Mouse (Mus musculus): Measurements from ENCODE around the gene Slc25a44. TPM values are rescaled to one million over a fixed set of nuclear protein-coding genes. Genes with fewer than 3 reads are reported as not detected.
"Not testable (repeated sequence)": the region's sequence is repeated elsewhere in the genome, so short reads cannot be mapped to it uniquely, and the experiment has no call there.

The Slc25a44 gene
- total and polyA plus RNA-seq, 3 experiments = 11.9 to 19.1 (median 14.6) TPM

- H3K4me1 ChIP-seq (ENCODE audit: control insufficient read depth, insufficient read depth, low read length) = no peaks in the 10 kb centered on the region
- H3K27me3 ChIP-seq (ENCODE audit: control insufficient read depth, insufficient read depth, low read length) = no peaks in the 10 kb centered on the region
- no peak overlapping the region for H3K4me3 ChIP-seq
- 97% methylated on average over 6 of the region's 6 CpGs for WGBS
- H3K36me3 ChIP-seq (ENCODE audit: control insufficient read depth, insufficient read depth, low read length) = no peaks in the 10 kb centered on the region
- intact Hi-C loops (cut with DNase I) = no loop called here
- no peaks in the 10 kb centered on the region for H3K79me2 ChIP-seq (replicated peaks; ENCODE audit: control insufficient read depth, insufficient read depth, low read length)
- no peak overlapping the region for H3K27ac ChIP-seq
- DNase-seq = no peak
- no peak for TF ChIP-seq EP300 (IDR thresholded peaks at IDR 0.05; ENCODE audit: insufficient read depth, low read depth, low read length)
- TF ChIP-seq POLR2A (IDR thresholded peaks at IDR 0.05; ENCODE audit: insufficient read depth, low read depth, low read length) = no peak
- TF ChIP-seq CTCF (IDR thresholded peaks at IDR 0.05) = no peak
- no peak overlapping the region for H3K9ac ChIP-seq (ENCODE audit: low read depth, low read length)
Observed at GRCm38 (mm10) chr3:88395288-88395687, 29.7 kb downstream of the Slc25a44 start.

- WGBS = 85% methylated on average over 9 of the region's 9 CpGs
- H3K9ac ChIP-seq (ENCODE audit: low read depth, low read length) = no peak overlapping the region
Observed at GRCm38 (mm10) chr3:88393776-88394375, 31.1 kb downstream of the Slc25a44 start.

GRCm38 (mm10) chr3:88384364-88384763, 40.6 kb downstream of the Slc25a44 start, which contains the start of gene Bglap:
TSS of gene Bglap (minus strand) at chr3:88384464.
- DNase-seq = no peak
- no peaks in the 10 kb centered on the region for H3K4me1 ChIP-seq (ENCODE audit: control insufficient read depth, insufficient read depth, low read length)
- H3K4me3 ChIP-seq = no peak within 1 kb of the TSS
- no peaks in the 10 kb centered on the region for H3K27me3 ChIP-seq (ENCODE audit: control insufficient read depth, insufficient read depth, low read length)
- H3K27ac ChIP-seq = no peak within 1 kb of the TSS
- TF ChIP-seq CTCF (IDR thresholded peaks at IDR 0.05) = no peak
- intact Hi-C loops (cut with DNase I) = no loop called here
- no peaks in the 10 kb centered on the region for H3K36me3 ChIP-seq (ENCODE audit: control insufficient read depth, insufficient read depth, low read length)
- no peaks in the 10 kb centered on the region for H3K79me2 ChIP-seq (replicated peaks; ENCODE audit: control insufficient read depth, insufficient read depth, low read length)
- WGBS = 75% methylated on average over 5 of the region's 5 CpGs
- H3K9ac ChIP-seq (ENCODE audit: low read depth, low read length) = no peak within 1 kb of the TSS

More at GRCm38 (mm10) chr3:88393776-88394375, 31.1 kb downstream of the Slc25a44 start:
- Histone ChIP-seq H3K79me2 (replicated peaks; ENCODE audit: control insufficient read depth, insufficient read depth, low read length) (no peaks in the 10 kb centered on the region), H3K27me3 (ENCODE audit: control insufficient read depth, insufficient read depth, low read length) (no peaks in the 10 kb centered on the region), H3K4me1 (ENCODE audit: control insufficient read depth, insufficient read depth, low read length) (no peaks in the 10 kb centered on the region), H3K27ac (no peak overlapping the region), H3K36me3 (ENCODE audit: control insufficient read depth, insufficient read depth, low read length) (no peaks in the 10 kb centered on the region), H3K4me3 (no peak overlapping the region)
- no peak for DNase-seq
- intact Hi-C loops (cut with DNase I) = no loop called here
- TF ChIP-seq EP300 (IDR thresholded peaks at IDR 0.05; ENCODE audit: insufficient read depth, low read depth, low read length) (no peak), POLR2A (IDR thresholded peaks at IDR 0.05; ENCODE audit: insufficient read depth, low read depth, low read length) (no peak), CTCF (IDR thresholded peaks at IDR 0.05) (no peak)

GRCm38 (mm10) chr3:88382383-88382782, 42.6 kb downstream of the Slc25a44 start:
- H3K27me3 ChIP-seq (ENCODE audit: control insufficient read depth, insufficient read depth, low read length); H3K4me3 ChIP-seq; intact Hi-C loops (cut with DNase I); H3K27ac ChIP-seq; H3K4me1 ChIP-seq (ENCODE audit: control insufficient read depth, insufficient read depth, low read length); H3K36me3 ChIP-seq (ENCODE audit: control insufficient read depth, insufficient read depth, low read length); H3K79me2 ChIP-seq (replicated peaks; ENCODE audit: control insufficient read depth, insufficient read depth, low read length); H3K9ac ChIP-seq (ENCODE audit: low read depth, low read length); DNase-seq: not testable (repeated sequence)
- 52% methylated on average over 3 of the region's 7 CpGs for WGBS

- intact Hi-C loops (cut with DNase I); H3K79me2 ChIP-seq (replicated peaks; ENCODE audit: control insufficient read depth, insufficient read depth, low read length); H3K9ac ChIP-seq (ENCODE audit: low read depth, low read length); DNase-seq; H3K27ac ChIP-seq; H3K4me1 ChIP-seq (ENCODE audit: control insufficient read depth, insufficient read depth, low read length); H3K27me3 ChIP-seq (ENCODE audit: control insufficient read depth, insufficient read depth, low read length); H3K4me3 ChIP-seq; H3K36me3 ChIP-seq (ENCODE audit: control insufficient read depth, insufficient read depth, low read length): not testable (repeated sequence)
- 19% methylated on average over 22 of the region's 22 CpGs for WGBS
Observed at GRCm38 (mm10) chr3:88381389-88382315, 43.3 kb downstream of the Slc25a44 start.

- H3K4me3 ChIP-seq; DNase-seq; H3K4me1 ChIP-seq (ENCODE audit: control insufficient read depth, insufficient read depth, low read length); H3K27me3 ChIP-seq (ENCODE audit: control insufficient read depth, insufficient read depth, low read length); intact Hi-C loops (cut with DNase I); H3K36me3 ChIP-seq (ENCODE audit: control insufficient read depth, insufficient read depth, low read length); H3K27ac ChIP-seq; H3K79me2 ChIP-seq (replicated peaks; ENCODE audit: control insufficient read depth, insufficient read depth, low read length); H3K9ac ChIP-seq (ENCODE audit: low read depth, low read length): not testable (repeated sequence)
- WGBS = 74% methylated on average over 5 of the region's 5 CpGs
Observed at GRCm38 (mm10) chr3:88378599-88378998, 46.3 kb downstream of the Slc25a44 start, which contains the start of gene Bglap2. TSS of gene Bglap2 (minus strand) at chr3:88378699.

- H3K27me3 ChIP-seq (ENCODE audit: control insufficient read depth, insufficient read depth, low read length); H3K27ac ChIP-seq; H3K4me3 ChIP-seq; H3K79me2 ChIP-seq (replicated peaks; ENCODE audit: control insufficient read depth, insufficient read depth, low read length); DNase-seq; intact Hi-C loops (cut with DNase I); H3K9ac ChIP-seq (ENCODE audit: low read depth, low read length); H3K4me1 ChIP-seq (ENCODE audit: control insufficient read depth, insufficient read depth, low read length); H3K36me3 ChIP-seq (ENCODE audit: control insufficient read depth, insufficient read depth, low read length): not testable (repeated sequence)
- 30% methylated on average over 6 of the region's 7 CpGs for WGBS
Observed at GRCm38 (mm10) chr3:88376644-88377043, 48.3 kb downstream of the Slc25a44 start.

- WGBS = 14% methylated on average over 19 of the region's 19 CpGs
- H3K36me3 ChIP-seq (ENCODE audit: control insufficient read depth, insufficient read depth, low read length); H3K79me2 ChIP-seq (replicated peaks; ENCODE audit: control insufficient read depth, insufficient read depth, low read length); H3K4me1 ChIP-seq (ENCODE audit: control insufficient read depth, insufficient read depth, low read length); H3K4me3 ChIP-seq; H3K27me3 ChIP-seq (ENCODE audit: control insufficient read depth, insufficient read depth, low read length); DNase-seq; H3K27ac ChIP-seq; intact Hi-C loops (cut with DNase I); H3K9ac ChIP-seq (ENCODE audit: low read depth, low read length): not testable (repeated sequence)
Observed at GRCm38 (mm10) chr3:88375750-88376626, 49.0 kb downstream of the Slc25a44 start.

All from heart, adult 2 months (tissue).